Mouse (Mus musculus): ENCODE data around the gene Hspbp1. TPM values are rescaled to one million over a fixed set of nuclear protein-coding genes. Genes with fewer than 3 reads are reported as not detected.

The Hspbp1 gene
- polyA plus RNA-seq, 1 experiment from 2014 or later: 76.6 TPM

DNA sequence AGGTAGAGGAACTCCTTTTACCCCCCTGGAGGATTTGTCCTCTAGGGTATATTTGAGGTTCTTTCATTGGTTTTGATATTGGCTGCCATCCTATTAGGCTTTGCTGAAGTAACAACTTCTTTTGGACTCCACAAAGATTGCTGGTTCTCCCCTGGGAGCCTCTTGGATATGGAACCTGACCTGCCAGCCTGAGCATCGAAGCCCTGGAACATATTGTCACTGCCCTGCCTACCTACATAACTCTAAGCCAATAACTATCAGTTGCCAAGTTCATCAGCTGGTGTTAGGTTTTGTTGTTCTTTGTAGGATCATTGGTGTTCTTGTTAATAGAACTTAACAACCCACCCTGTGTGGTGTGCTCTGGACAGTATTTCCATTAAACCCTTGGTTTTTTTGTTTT lies 71.9 kb downstream of the Hspbp1 start:
- ATAC-seq (replicated peaks; ENCODE audit: extremely low read depth, insufficient read depth, low FRiP score): no peak
- WGBS: 67% methylated on average over 1 of the region's 1 CpGs
- Histone ChIP-seq H3K36me3 (ENCODE audit: control insufficient read depth, insufficient read depth) (no peaks in the 10 kb centered on the region), H3K9ac (ENCODE audit: low read length) (no peak overlapping the region), H3K27ac (ENCODE audit: low read length) (no peak overlapping the region), H3K4me3 (ENCODE audit: low read length) (no peak overlapping the region), H3K27me3 (ENCODE audit: control insufficient read depth, insufficient read depth, low read length) (no peaks in the 10 kb centered on the region), H3K4me2 (ENCODE audit: low read depth, low read length) (no peak overlapping the region), H3K4me1 (ENCODE audit: control insufficient read depth, insufficient read depth, low read length) (no peaks in the 10 kb centered on the region), H3K9me3 (replicated peaks; ENCODE audit: control insufficient read depth, low read length) (no peaks in the 10 kb centered on the region)

- no peaks in the 10 kb centered on the region for H3K27me3 ChIP-seq (ENCODE audit: control insufficient read depth, insufficient read depth, low read length)
- H3K27ac ChIP-seq (ENCODE audit: low read length): no peak overlapping the region
- H3K9ac ChIP-seq (ENCODE audit: low read length): no peak overlapping the region
- H3K4me1 ChIP-seq (ENCODE audit: control insufficient read depth, insufficient read depth, low read length): no peaks in the 10 kb centered on the region
- no peak overlapping the region for H3K4me2 ChIP-seq (ENCODE audit: low read depth, low read length)
- no peak for ATAC-seq (replicated peaks; ENCODE audit: extremely low read depth, insufficient read depth, low FRiP score)
- no peaks in the 10 kb centered on the region for H3K36me3 ChIP-seq (ENCODE audit: control insufficient read depth, insufficient read depth)
- WGBS: 55% methylated on average over 8 of the region's 8 CpGs
- H3K9me3 ChIP-seq (replicated peaks; ENCODE audit: control insufficient read depth, low read length): no peaks in the 10 kb centered on the region
- H3K4me3 ChIP-seq (ENCODE audit: low read length): no peak overlapping the region
These were observed 72.5 kb downstream of the Hspbp1 start for GRCm38 (mm10) chr7:4612386-4612785.

DNA sequence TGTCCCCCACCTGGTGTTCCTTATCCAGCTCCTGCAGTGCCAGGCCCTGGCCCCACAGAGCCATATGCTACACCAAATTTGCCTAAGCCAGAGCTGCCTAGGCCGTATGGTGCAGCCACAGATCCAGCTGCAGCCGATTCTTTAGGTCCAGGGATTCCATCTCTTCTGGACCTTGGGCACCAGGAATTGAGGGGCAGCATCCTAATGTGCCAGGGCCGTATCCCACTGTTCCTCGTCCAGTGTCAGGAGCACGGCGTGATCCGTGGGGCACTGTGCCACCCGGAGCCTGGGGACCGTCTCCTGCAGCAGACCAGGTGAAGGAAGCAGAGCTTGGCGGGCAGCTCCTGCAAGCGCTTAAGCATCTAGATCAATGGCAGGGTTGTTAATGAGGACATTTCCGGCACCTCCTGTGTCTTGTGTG lies 72.9 kb downstream of the Hspbp1 start:
- WGBS: 73% methylated on average over 12 of the region's 12 CpGs
- Histone ChIP-seq H3K36me3 (ENCODE audit: control insufficient read depth, insufficient read depth) (no peaks in the 10 kb centered on the region), H3K9me3 (replicated peaks; ENCODE audit: control insufficient read depth, low read length) (no peaks in the 10 kb centered on the region), H3K4me1 (ENCODE audit: control insufficient read depth, insufficient read depth, low read length) (no peaks in the 10 kb centered on the region), H3K4me3 (ENCODE audit: low read length) (no peak overlapping the region), H3K9ac (ENCODE audit: low read length) (no peak overlapping the region), H3K27me3 (ENCODE audit: control insufficient read depth, insufficient read depth, low read length) (no peaks in the 10 kb centered on the region), H3K27ac (ENCODE audit: low read length) (no peak overlapping the region), H3K4me2 (ENCODE audit: low read depth, low read length) (no peak overlapping the region)
- ATAC-seq (replicated peaks; ENCODE audit: extremely low read depth, insufficient read depth, low FRiP score): no peak

DNA sequence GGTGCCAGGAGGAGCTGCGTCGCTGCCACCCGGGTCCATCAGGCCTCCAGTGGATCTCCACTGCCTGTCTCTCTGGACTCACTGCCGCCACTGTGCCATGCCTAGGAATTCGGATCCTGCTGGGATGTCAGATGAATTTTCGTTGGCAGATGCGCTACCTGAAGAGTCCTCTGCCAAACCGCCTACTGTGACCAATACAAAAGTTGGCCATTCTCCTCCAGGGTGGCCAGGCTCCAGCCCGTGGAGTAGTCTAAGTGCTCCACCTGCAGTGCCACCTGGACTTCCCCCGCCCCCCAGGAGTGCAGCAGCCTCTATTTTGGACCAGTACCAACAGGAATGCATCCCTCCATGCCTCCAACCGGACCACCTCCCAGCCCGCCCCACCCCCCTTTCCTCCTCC lies 73.4 kb downstream of the Hspbp1 start:
- no peak overlapping the region for H3K4me2 ChIP-seq (ENCODE audit: low read depth, low read length)

More for the DNA sequence above, 73.4 kb downstream of the Hspbp1 start:
- Histone ChIP-seq H3K36me3 (ENCODE audit: control insufficient read depth, insufficient read depth) (no peaks in the 10 kb centered on the region), H3K4me1 (ENCODE audit: control insufficient read depth, insufficient read depth, low read length) (no peaks in the 10 kb centered on the region), H3K4me3 (ENCODE audit: low read length) (no peak overlapping the region), H3K27ac (ENCODE audit: low read length) (no peak overlapping the region), H3K9me3 (replicated peaks; ENCODE audit: control insufficient read depth, low read length) (no peaks in the 10 kb centered on the region), H3K9ac (ENCODE audit: low read length) (no peak overlapping the region), H3K27me3 (ENCODE audit: control insufficient read depth, insufficient read depth, low read length) (no peaks in the 10 kb centered on the region)
- no peak for ATAC-seq (replicated peaks; ENCODE audit: extremely low read depth, insufficient read depth, low FRiP score)
- 73% methylated on average over 12 of the region's 12 CpGs for WGBS

Other genes with a start within 250 kb of the Hspbp1 start
- 31.9 and 32.2 TPM in 2 replicates for gene Rdh13, start 239.4 kb downstream of the Hspbp1 start, polyA plus RNA-seq (2015; fragmentation: Nextera tagmentation; extraction: Ambion mirVana)
- 3.6 and 5.6 TPM in 2 replicates for gene Eps8l1, start 224.4 kb downstream of the Hspbp1 start, polyA plus RNA-seq (2015; fragmentation: Nextera tagmentation; extraction: Ambion mirVana)
- 28.6 and 39.8 TPM in 2 replicates for gene Ppp1r12c, start 183.4 kb downstream of the Hspbp1 start, polyA plus RNA-seq (2015; fragmentation: Nextera tagmentation; extraction: Ambion mirVana)
- 170 and 190 TPM in 2 replicates for gene Tnnt1, start 168.7 kb downstream of the Hspbp1 start, polyA plus RNA-seq (2015; fragmentation: Nextera tagmentation; extraction: Ambion mirVana)
- 3,783 and 3,984 TPM in 2 replicates for gene Tnni3, start 160.8 kb downstream of the Hspbp1 start, polyA plus RNA-seq (2015; fragmentation: Nextera tagmentation; extraction: Ambion mirVana)
- gene Dnaaf3, start 152.6 kb downstream of the Hspbp1 start, polyA plus RNA-seq (2015; fragmentation: Nextera tagmentation; extraction: Ambion mirVana): 1.1 and 1.3 TPM in 2 replicates
- 1.9 and 3.4 TPM in 2 replicates for gene Syt5, start 137.5 kb downstream of the Hspbp1 start, polyA plus RNA-seq (2015; fragmentation: Nextera tagmentation; extraction: Ambion mirVana)
- gene Ptprh, start 81.0 kb downstream of the Hspbp1 start, polyA plus RNA-seq (2015; fragmentation: Nextera tagmentation; extraction: Ambion mirVana): 0.17 TPM in 1 of 2 replicates, not detected in the other
- 1.0 and 1.5 TPM in 2 replicates for gene Tmem86b, start 53.6 kb downstream of the Hspbp1 start, polyA plus RNA-seq (2015; fragmentation: Nextera tagmentation; extraction: Ambion mirVana)
- gene Ppp6r1, start 26.0 kb downstream of the Hspbp1 start, polyA plus RNA-seq (2015; fragmentation: Nextera tagmentation; extraction: Ambion mirVana): 4.9 and 5.8 TPM in 2 replicates
- gene Brsk1, start 5.5 kb upstream of the Hspbp1 start, polyA plus RNA-seq (2015; fragmentation: Nextera tagmentation; extraction: Ambion mirVana): 0.49 and 1.1 TPM in 2 replicates
- 0.06 and 0.33 TPM in 2 replicates for gene Tmem150b, start 40.2 kb upstream of the Hspbp1 start, polyA plus RNA-seq (2015; fragmentation: Nextera tagmentation; extraction: Ambion mirVana)
- 53.6 and 59.0 TPM in 2 replicates for gene Kmt5c, start 55.0 kb upstream of the Hspbp1 start, polyA plus RNA-seq (2015; fragmentation: Nextera tagmentation; extraction: Ambion mirVana)
- 24.1 and 32.0 TPM in 2 replicates for gene Cox6b2, start 68.0 kb upstream of the Hspbp1 start, polyA plus RNA-seq (2015; fragmentation: Nextera tagmentation; extraction: Ambion mirVana)
- gene Fam71e2, start 86.2 kb upstream of the Hspbp1 start, polyA plus RNA-seq (2015; fragmentation: Nextera tagmentation; extraction: Ambion mirVana): not detected in 2 replicates
- 0.11 and 0.20 TPM in 2 replicates for gene Il11, start 97.8 kb upstream of the Hspbp1 start, polyA plus RNA-seq (2015; fragmentation: Nextera tagmentation; extraction: Ambion mirVana)
- gene Tmem190, start 97.9 kb upstream of the Hspbp1 start, polyA plus RNA-seq (2015; fragmentation: Nextera tagmentation; extraction: Ambion mirVana): not detected in 2 replicates
- gene Tmem238, start 104.6 kb upstream of the Hspbp1 start, polyA plus RNA-seq (2015; fragmentation: Nextera tagmentation; extraction: Ambion mirVana): 5.8 and 6.7 TPM in 2 replicates
- gene Rpl28, start 107.8 kb upstream of the Hspbp1 start, polyA plus RNA-seq (2015; fragmentation: Nextera tagmentation; extraction: Ambion mirVana): 191 and 205 TPM in 2 replicates
- 338 and 342 TPM in 2 replicates for gene Ube2s, start 127.5 kb upstream of the Hspbp1 start, polyA plus RNA-seq (2015; fragmentation: Nextera tagmentation; extraction: Ambion mirVana)
- 0.05 and 0.07 TPM in 2 replicates for gene Shisa7, start 159.6 kb upstream of the Hspbp1 start, polyA plus RNA-seq (2015; fragmentation: Nextera tagmentation; extraction: Ambion mirVana)
- gene Isoc2b, start 185.2 kb upstream of the Hspbp1 start, polyA plus RNA-seq (2015; fragmentation: Nextera tagmentation; extraction: Ambion mirVana): 5.6 and 6.3 TPM in 2 replicates
- gene Isoc2a, start 192.1 kb upstream of the Hspbp1 start, polyA plus RNA-seq (2015; fragmentation: Nextera tagmentation; extraction: Ambion mirVana): 2.0 and 2.1 TPM in 2 replicates
- gene Gm36210, start 221.4 kb upstream of the Hspbp1 start, polyA plus RNA-seq (2015; fragmentation: Nextera tagmentation; extraction: Ambion mirVana): 0.11 TPM in 1 of 2 replicates, not detected in the other
- gene Zfp628, start 230.1 kb upstream of the Hspbp1 start, polyA plus RNA-seq (2015; fragmentation: Nextera tagmentation; extraction: Ambion mirVana): 2.2 and 2.5 TPM in 2 replicates
- 3.9 and 4.6 TPM in 2 replicates for gene Nat14, start 237.0 kb upstream of the Hspbp1 start, polyA plus RNA-seq (2015; fragmentation: Nextera tagmentation; extraction: Ambion mirVana)
- gene Ssc5d, start 240.7 kb upstream of the Hspbp1 start, polyA plus RNA-seq (2015; fragmentation: Nextera tagmentation; extraction: Ambion mirVana): 2.6 and 2.7 TPM in 2 replicates